Mouse (Mus musculus): ENCODE measurements around the gene Gm7694. TPM values are rescaled to one million over a fixed set of nuclear protein-coding genes. Genes with fewer than 3 reads are reported as not detected.

Gm7694 gene
- total and polyA plus RNA-seq, 2 experiments from 2014 or later = 2.9 to 3.9 TPM

GRCm38 (mm10) chr1:170339943-170340342 is 33.8 kb upstream of the Gm7694 start:
- no peaks in the 10 kb centered on the region for H3K4me1 ChIP-seq (ENCODE audit: control insufficient read depth, insufficient read depth)

GRCm38 (mm10) chr1:170332775-170333174 is 26.6 kb upstream of the Gm7694 start:
- H3K9me3 ChIP-seq (replicated peaks; ENCODE audit: control insufficient read depth, low read length) = no peaks in the 10 kb centered on the region
- no peaks in the 10 kb centered on the region for H3K27me3 ChIP-seq (ENCODE audit: control insufficient read depth, insufficient read depth, low read length)
- H3K4me3 ChIP-seq (ENCODE audit: low read depth, low read length) = no peak overlapping the region
- no peak overlapping the region for H3K9ac ChIP-seq (replicated peaks; ENCODE audit: low read depth, low read length)
- DNase-seq (ENCODE audit: low spot score) (peak; percentile 39), ATAC-seq (ENCODE audit: insufficient read depth, low read depth) (no peak)
- H3K4me2 ChIP-seq (ENCODE audit: low read depth, low read length) = no peak overlapping the region
- WGBS = 75% methylated on average over 4 of the region's 4 CpGs
- H3K4me1 ChIP-seq (ENCODE audit: control insufficient read depth, insufficient read depth) = no peaks in the 10 kb centered on the region
- H3K27ac ChIP-seq (ENCODE audit: low read depth) = no peak overlapping the region
- peak; percentile 34 for TF ChIP-seq CTCF (IDR thresholded peaks at IDR 0.05; ENCODE audit: low read depth)
- TF ChIP-seq EP300 (IDR thresholded peaks at IDR 0.05; ENCODE audit: low read depth) = no peak
- H3K36me3 ChIP-seq (replicated peaks; ENCODE audit: control insufficient read depth, insufficient read depth, low read length) = peaks cover 8% of the 10 kb centered on the region

More at GRCm38 (mm10) chr1:170339943-170340342, 33.8 kb upstream of the Gm7694 start:
- 86% methylated on average over 3 of the region's 3 CpGs for WGBS
- TF ChIP-seq EP300 (IDR thresholded peaks at IDR 0.05; ENCODE audit: low read depth) (no peak), CTCF (IDR thresholded peaks at IDR 0.05; ENCODE audit: low read depth) (no peak)
- Histone ChIP-seq H3K4me2 (ENCODE audit: low read depth, low read length) (no peak overlapping the region), H3K4me3 (ENCODE audit: low read depth, low read length) (no peak overlapping the region), H3K27me3 (ENCODE audit: control insufficient read depth, insufficient read depth, low read length) (no peaks in the 10 kb centered on the region), H3K9ac (replicated peaks; ENCODE audit: low read depth, low read length) (no peak overlapping the region), H3K9me3 (replicated peaks; ENCODE audit: control insufficient read depth, low read length) (no peaks in the 10 kb centered on the region), H3K27ac (ENCODE audit: low read depth) (no peak overlapping the region), H3K36me3 (replicated peaks; ENCODE audit: control insufficient read depth, insufficient read depth, low read length) (no peaks in the 10 kb centered on the region)
- DNase-seq (ENCODE audit: low spot score) (no peak), ATAC-seq (ENCODE audit: insufficient read depth, low read depth) (no peak)

GRCm38 (mm10) chr1:170331926-170332325 is 25.8 kb upstream of the Gm7694 start:
- Histone ChIP-seq H3K27me3 (ENCODE audit: control insufficient read depth, insufficient read depth, low read length) (no peaks in the 10 kb centered on the region), H3K4me3 (ENCODE audit: low read depth, low read length) (no peak overlapping the region), H3K4me2 (ENCODE audit: low read depth, low read length) (no peak overlapping the region), H3K9me3 (replicated peaks; ENCODE audit: control insufficient read depth, low read length) (no peaks in the 10 kb centered on the region), H3K4me1 (ENCODE audit: control insufficient read depth, insufficient read depth) (no peaks in the 10 kb centered on the region), H3K9ac (replicated peaks; ENCODE audit: low read depth, low read length) (no peak overlapping the region), H3K27ac (ENCODE audit: low read depth) (no peak overlapping the region), H3K36me3 (replicated peaks; ENCODE audit: control insufficient read depth, insufficient read depth, low read length) (peaks cover 8% of the 10 kb centered on the region)
- ATAC-seq (ENCODE audit: insufficient read depth, low read depth) (no peak), DNase-seq (ENCODE audit: low spot score) (no peak)
- TF ChIP-seq CTCF (IDR thresholded peaks at IDR 0.05; ENCODE audit: low read depth) (no peak), EP300 (IDR thresholded peaks at IDR 0.05; ENCODE audit: low read depth) (no peak)
- 48% methylated on average over 6 of the region's 6 CpGs for WGBS

- Histone ChIP-seq H3K4me2 (ENCODE audit: low read depth, low read length) (no peak overlapping the region), H3K27me3 (ENCODE audit: control insufficient read depth, insufficient read depth, low read length) (no peaks in the 10 kb centered on the region), H3K9ac (replicated peaks; ENCODE audit: low read depth, low read length) (no peak overlapping the region), H3K36me3 (replicated peaks; ENCODE audit: control insufficient read depth, insufficient read depth, low read length) (peaks cover 9% of the 10 kb centered on the region), H3K9me3 (replicated peaks; ENCODE audit: control insufficient read depth, low read length) (no peaks in the 10 kb centered on the region), H3K27ac (ENCODE audit: low read depth) (no peak overlapping the region), H3K4me1 (ENCODE audit: control insufficient read depth, insufficient read depth) (no peaks in the 10 kb centered on the region), H3K4me3 (ENCODE audit: low read depth, low read length) (no peak overlapping the region)
- no peak for ATAC-seq (ENCODE audit: insufficient read depth, low read depth)
- WGBS = 79% methylated on average over 4 of the region's 4 CpGs
- no peak for TF ChIP-seq CTCF (IDR thresholded peaks at IDR 0.05; ENCODE audit: low read depth)
- no peak for DNase-seq (ENCODE audit: low spot score)
These were observed 19.1 kb upstream of the Gm7694 start for GRCm38 (mm10) chr1:170325277-170325676.

GRCm38 (mm10) chr1:170324312-170324711 is 18.2 kb upstream of the Gm7694 start:
- TF ChIP-seq CTCF (IDR thresholded peaks at IDR 0.05; ENCODE audit: low read depth) (no peak), EP300 (IDR thresholded peaks at IDR 0.05; ENCODE audit: low read depth) (no peak)
- H3K9me3 ChIP-seq (replicated peaks; ENCODE audit: control insufficient read depth, low read length) = no peaks in the 10 kb centered on the region
- no peak overlapping the region for H3K27ac ChIP-seq (ENCODE audit: low read depth)
- no peaks in the 10 kb centered on the region for H3K4me1 ChIP-seq (ENCODE audit: control insufficient read depth, insufficient read depth)
- DNase-seq (ENCODE audit: low spot score) (no peak), ATAC-seq (ENCODE audit: insufficient read depth, low read depth) (no peak)
- peaks cover 14% of the 10 kb centered on the region for H3K36me3 ChIP-seq (replicated peaks; ENCODE audit: control insufficient read depth, insufficient read depth, low read length)
- H3K27me3 ChIP-seq (ENCODE audit: control insufficient read depth, insufficient read depth, low read length) = no peaks in the 10 kb centered on the region
- WGBS = 89% methylated on average over 1 of the region's 1 CpGs
- H3K4me2 ChIP-seq (ENCODE audit: low read depth, low read length) = no peak overlapping the region
- no peak overlapping the region for H3K9ac ChIP-seq (replicated peaks; ENCODE audit: low read depth, low read length)
- no peak overlapping the region for H3K4me3 ChIP-seq (ENCODE audit: low read depth, low read length)

- Histone ChIP-seq H3K4me2 (ENCODE audit: low read depth, low read length) (no peak overlapping the region), H3K27ac (ENCODE audit: low read depth) (no peak overlapping the region), H3K4me3 (ENCODE audit: low read depth, low read length) (no peak overlapping the region), H3K9me3 (replicated peaks; ENCODE audit: control insufficient read depth, low read length) (no peaks in the 10 kb centered on the region), H3K9ac (replicated peaks; ENCODE audit: low read depth, low read length) (no peak overlapping the region), H3K27me3 (ENCODE audit: control insufficient read depth, insufficient read depth, low read length) (no peaks in the 10 kb centered on the region), H3K36me3 (replicated peaks; ENCODE audit: control insufficient read depth, insufficient read depth, low read length) (peaks cover 5% of the 10 kb centered on the region; the same call in 1 of the 2 replicates), H3K4me1 (ENCODE audit: control insufficient read depth, insufficient read depth) (no peaks in the 10 kb centered on the region)
- TF ChIP-seq CTCF (IDR thresholded peaks at IDR 0.05; ENCODE audit: low read depth) (no peak), EP300 (IDR thresholded peaks at IDR 0.05; ENCODE audit: low read depth) (no peak)
- 89% methylated on average over 10 of the region's 10 CpGs for WGBS
- ATAC-seq (ENCODE audit: insufficient read depth, low read depth) = no peak
- DNase-seq (ENCODE audit: low spot score) = no peak
These were observed 16.9 kb upstream of the Gm7694 start for GRCm38 (mm10) chr1:170323001-170323400.
